Mouse (Mus musculus): ENCODE measurements around the gene Tmem150c. TPM values are rescaled to one million over a fixed set of nuclear protein-coding genes. Genes with fewer than 3 reads are reported as not detected.

Gene Tmem150c
- polyA plus RNA-seq, 1 experiment = not detected

GRCm38 (mm10) chr5:100176096-100176495, 16.5 kb upstream of the Tmem150c start:
- Histone ChIP-seq H3K4me1 (ENCODE audit: control insufficient read depth) (no peaks in the 10 kb centered on the region), H3K36me3 (ENCODE audit: control insufficient read depth) (no peaks in the 10 kb centered on the region), H3K4me3 (replicated peaks) (no peak overlapping the region), H3K27me3 (ENCODE audit: control insufficient read depth) (no peaks in the 10 kb centered on the region), H3K9me3 (ENCODE audit: control insufficient read depth, low read length) (peaks cover 10% of the 10 kb centered on the region)
- no peak for TF ChIP-seq TAL1 (IDR thresholded peaks at IDR 0.05; ENCODE audit: low read length)
- no peak for TF ChIP-seq GATA1 (IDR thresholded peaks at IDR 0.05; ENCODE audit: low read length)

- TF ChIP-seq TAL1 (IDR thresholded peaks at IDR 0.05; ENCODE audit: low read length) (no peak), GATA1 (IDR thresholded peaks at IDR 0.05; ENCODE audit: low read length) (no peak)
- no peaks in the 10 kb centered on the region for H3K4me1 ChIP-seq (ENCODE audit: control insufficient read depth)
- no peak overlapping the region for H3K4me3 ChIP-seq (replicated peaks)
- H3K9me3 ChIP-seq (ENCODE audit: control insufficient read depth, low read length) = peaks cover 10% of the 10 kb centered on the region
- no peaks in the 10 kb centered on the region for H3K27me3 ChIP-seq (ENCODE audit: control insufficient read depth)
- H3K36me3 ChIP-seq (ENCODE audit: control insufficient read depth) = no peaks in the 10 kb centered on the region
Observed at GRCm38 (mm10) chr5:100175582-100175981, 16.0 kb upstream of the Tmem150c start.

- no peaks in the 10 kb centered on the region for H3K36me3 ChIP-seq (ENCODE audit: control insufficient read depth)
- peaks cover 4% of the 10 kb centered on the region for H3K9me3 ChIP-seq (ENCODE audit: control insufficient read depth, low read length)
- H3K27me3 ChIP-seq (ENCODE audit: control insufficient read depth) = no peaks in the 10 kb centered on the region
- no peaks in the 10 kb centered on the region for H3K4me1 ChIP-seq (ENCODE audit: control insufficient read depth)
- H3K4me3 ChIP-seq (replicated peaks) = no peak overlapping the region
- TF ChIP-seq GATA1 (IDR thresholded peaks at IDR 0.05; ENCODE audit: low read length) (no peak), TAL1 (IDR thresholded peaks at IDR 0.05; ENCODE audit: low read length) (no peak)
Observed at GRCm38 (mm10) chr5:100172104-100172503, 12.5 kb upstream of the Tmem150c start.

- Histone ChIP-seq H3K9me3 (ENCODE audit: control insufficient read depth, low read length) (no peaks in the 10 kb centered on the region), H3K27me3 (ENCODE audit: control insufficient read depth) (no peaks in the 10 kb centered on the region)
- TF ChIP-seq TAL1 (IDR thresholded peaks at IDR 0.05; ENCODE audit: low read length) = no peak
Observed at GRCm38 (mm10) chr5:100166591-100167491, 7.2 kb upstream of the Tmem150c start.

GRCm38 (mm10) chr5:100163368-100163767, 3.8 kb upstream of the Tmem150c start:
- Histone ChIP-seq H3K4me1 (ENCODE audit: control insufficient read depth) (no peaks in the 10 kb centered on the region), H3K27me3 (ENCODE audit: control insufficient read depth) (peaks cover 30% of the 10 kb centered on the region), H3K36me3 (ENCODE audit: control insufficient read depth) (no peaks in the 10 kb centered on the region), H3K4me3 (replicated peaks) (no peak overlapping the region), H3K9me3 (ENCODE audit: control insufficient read depth, low read length) (no peaks in the 10 kb centered on the region)
- TF ChIP-seq TAL1 (IDR thresholded peaks at IDR 0.05; ENCODE audit: low read length) (no peak), GATA1 (IDR thresholded peaks at IDR 0.05; ENCODE audit: low read length) (no peak)

More at GRCm38 (mm10) chr5:100166591-100167491, 7.2 kb upstream of the Tmem150c start:
- no peaks in the 10 kb centered on the region for H3K36me3 ChIP-seq (ENCODE audit: control insufficient read depth)
- H3K4me1 ChIP-seq (ENCODE audit: control insufficient read depth) = no peaks in the 10 kb centered on the region
- no peak overlapping the region for H3K4me3 ChIP-seq (replicated peaks)

GRCm38 (mm10) chr5:100162857-100163256, 3.2 kb upstream of the Tmem150c start:
- Histone ChIP-seq H3K4me3 (replicated peaks) (no peak overlapping the region), H3K36me3 (ENCODE audit: control insufficient read depth) (no peaks in the 10 kb centered on the region), H3K27me3 (ENCODE audit: control insufficient read depth) (peaks cover 35% of the 10 kb centered on the region), H3K4me1 (ENCODE audit: control insufficient read depth) (no peaks in the 10 kb centered on the region), H3K9me3 (ENCODE audit: control insufficient read depth, low read length) (no peaks in the 10 kb centered on the region)
- no peak for TF ChIP-seq GATA1 (IDR thresholded peaks at IDR 0.05; ENCODE audit: low read length)
- TF ChIP-seq TAL1 (IDR thresholded peaks at IDR 0.05; ENCODE audit: low read length) = no peak

- Histone ChIP-seq H3K4me1 (ENCODE audit: control insufficient read depth) (no peaks in the 10 kb centered on the region), H3K4me3 (replicated peaks) (no peak overlapping the region), H3K27me3 (ENCODE audit: control insufficient read depth) (peaks cover 43% of the 10 kb centered on the region), H3K9me3 (ENCODE audit: control insufficient read depth, low read length) (no peaks in the 10 kb centered on the region), H3K36me3 (ENCODE audit: control insufficient read depth) (no peaks in the 10 kb centered on the region)
- TF ChIP-seq TAL1 (IDR thresholded peaks at IDR 0.05; ENCODE audit: low read length) (no peak), GATA1 (IDR thresholded peaks at IDR 0.05; ENCODE audit: low read length) (no peak)
Observed at GRCm38 (mm10) chr5:100162053-100162452, 2.4 kb upstream of the Tmem150c start.

- Histone ChIP-seq H3K4me3 (replicated peaks) (peak overlapping the region; percentile 47), H3K27me3 (ENCODE audit: control insufficient read depth) (peaks cover 50% of the 10 kb centered on the region), H3K9me3 (ENCODE audit: control insufficient read depth, low read length) (no peaks in the 10 kb centered on the region), H3K4me1 (ENCODE audit: control insufficient read depth) (no peaks in the 10 kb centered on the region), H3K36me3 (ENCODE audit: control insufficient read depth) (no peaks in the 10 kb centered on the region)
- TF ChIP-seq GATA1 (IDR thresholded peaks at IDR 0.05; ENCODE audit: low read length) (no peak), TAL1 (IDR thresholded peaks at IDR 0.05; ENCODE audit: low read length) (no peak)
Observed at GRCm38 (mm10) chr5:100158791-100159637, 594 bp downstream of the Tmem150c start.

GRCm38 (mm10) chr5:100158301-100158700, 1.3 kb downstream of the Tmem150c start:
- Histone ChIP-seq H3K4me1 (ENCODE audit: control insufficient read depth) (no peaks in the 10 kb centered on the region), H3K9me3 (ENCODE audit: control insufficient read depth, low read length) (no peaks in the 10 kb centered on the region), H3K36me3 (ENCODE audit: control insufficient read depth) (no peaks in the 10 kb centered on the region), H3K4me3 (replicated peaks) (no peak overlapping the region), H3K27me3 (ENCODE audit: control insufficient read depth) (peaks cover 50% of the 10 kb centered on the region)
- TF ChIP-seq TAL1 (IDR thresholded peaks at IDR 0.05; ENCODE audit: low read length) (no peak), GATA1 (IDR thresholded peaks at IDR 0.05; ENCODE audit: low read length) (no peak)
